In the genomic region with DNA sequence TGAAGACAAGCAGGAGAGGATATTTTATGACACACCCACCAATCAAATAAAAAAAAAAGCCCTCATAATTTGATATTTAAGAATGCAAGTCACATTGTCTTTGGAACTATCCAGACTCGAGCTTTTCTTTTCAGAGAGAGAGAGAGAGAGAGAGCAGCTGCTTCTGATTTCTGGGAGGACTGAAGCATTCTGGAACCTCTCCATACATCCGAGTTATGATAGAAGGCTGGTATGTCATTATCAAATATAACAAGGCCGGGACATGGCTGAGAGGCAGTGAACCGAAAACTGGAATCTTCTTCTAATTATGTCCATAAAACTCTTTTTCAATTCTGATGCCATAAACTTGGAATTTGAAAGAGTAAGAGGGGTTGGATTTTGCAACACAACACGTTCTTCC, we compare ENCODE assay signal across 26 mouse cellular contexts.
"Had no signal": no experiment of that assay in that cellular context is flagged by ENCODE, and none has a peak within 500 bp of the region (broad histone marks: within the 10 kb centered on the region; RNA-seq: fewer than 3 reads in every experiment).

No protein-coding gene starts in this region.

- H3K4me3 ChIP-seq: gastrocnemius, adult 2 months; heart, embryonic 10.5 days; heart, embryonic 12.5 days; hindbrain, embryonic 10.5 days; hindbrain, embryonic 12.5 days; intestine, embryonic 15.5 days; layer of hippocampus, adult 2 months; left cerebral cortex, adult 2 months; limb, embryonic 13.5 days; liver, embryonic 12.5 days had no signal

- DNase-seq: gastrocnemius, adult 2 months; gastrocnemius, postnatal 10 days; gastrocnemius, postnatal 25 days; heart, adult 18-20 months; heart, postnatal 10 days; heart, postnatal 4 days; kidney, adult 18-20 months; kidney, adult 8-10 months; kidney, postnatal 10 days; kidney, postnatal 25 days; kidney, postnatal 4 days; liver had no signal

- H3K9ac ChIP-seq: heart, embryonic 12.5 days; hindbrain, embryonic 12.5 days; hindbrain, embryonic 14.5 days; intestine, embryonic 15.5 days; limb, embryonic 13.5 days; liver, embryonic 12.5 days; liver, embryonic 14.5 days had no signal

- H3K4me1 ChIP-seq: heart, embryonic 10.5 days; heart, embryonic 12.5 days; hindbrain, embryonic 10.5 days; intestine, embryonic 15.5 days; limb, embryonic 13.5 days; liver, embryonic 12.5 days had no signal

- H3K36me3 ChIP-seq: heart, embryonic 10.5 days; heart, embryonic 12.5 days; hindbrain, embryonic 10.5 days; hindbrain, embryonic 12.5 days; intestine, embryonic 15.5 days; limb, embryonic 13.5 days; liver, embryonic 12.5 days had no signal

- ATAC-seq: hindbrain, embryonic 16.5 days; inflammation-experienced regulatory T-cells, adult 6 months; intestine, embryonic 15.5 days; intestine, postnatal 0 days; liver, embryonic 12.5 days had no signal

- H3K27ac ChIP-seq: gastrocnemius, adult 2 months; heart, embryonic 10.5 days; hindbrain, embryonic 10.5 days; hindbrain, embryonic 12.5 days; hindbrain, embryonic 14.5 days; intestine, embryonic 15.5 days; layer of hippocampus, adult 2 months; left cerebral cortex, adult 2 months; limb, embryonic 13.5 days; liver, embryonic 12.5 days; liver, embryonic 14.5 days had no signal

- H3K9me3 ChIP-seq: heart, embryonic 10.5 days; heart, embryonic 12.5 days; hindbrain, embryonic 12.5 days; intestine, embryonic 15.5 days; liver, embryonic 12.5 days had no signal

- H3K4me2 ChIP-seq: heart, embryonic 12.5 days; hindbrain, embryonic 12.5 days; hindbrain, embryonic 14.5 days; intestine, embryonic 15.5 days; limb, embryonic 13.5 days; liver, embryonic 12.5 days had no signal

- H3K27me3 ChIP-seq: hindbrain, embryonic 12.5 days; intestine, embryonic 15.5 days had no signal
